Mouse (Mus musculus) liver, embryonic 14.5 days (tissue): ENCODE results near the gene Dbh.

ENCODE experiments used
- CTCF ChIP-seq: IDR thresholded peaks from 2 replicates; pipeline ENCODE4 v1.5.1; 2016; ENCODE audit warnings: antibody characterized with exemption, low read depth, control low read depth
- EP300 ChIP-seq: IDR thresholded peaks from 2 replicates; pipeline ENCODE4 v1.6.1; 2016; ENCODE audit warnings: antibody characterized with exemption, low read depth

GRCm38 (mm10) chr2:27200586-27200985, 35.6 kb downstream of the Dbh start:
- TF ChIP-seq CTCF: no peak
- TF ChIP-seq EP300: no peak
